Mouse (Mus musculus) myocyte (in vitro differentiated cells): Measurements from ENCODE around the gene Cyb5rl.
"Not testable (repeated sequence)": the region's sequence is repeated elsewhere in the genome, so short reads cannot be mapped to it uniquely, and the experiment has no call there.

Experiments used
- CEBPB ChIP-seq: IDR thresholded peaks from 2 replicates; pipeline ENCODE4 v1.6.1; 2011; ENCODE audit warnings: mild to moderate bottlenecking, moderate library complexity; ENCODE audit not compliant: poor library complexity, insufficient read depth, severe bottlenecking
- MAX ChIP-seq: IDR thresholded peaks from one replicate; pipeline ENCODE4 v1.6.1; 2011; ENCODE audit warnings: low read depth, mild to moderate bottlenecking, control low read depth
- POLR2A ChIP-seq: IDR thresholded peaks from one replicate; pipeline ENCODE4 v1.6.1; 2011; ENCODE audit warnings: low read depth, mild to moderate bottlenecking, control low read depth, moderate library complexity; ENCODE audit not compliant: insufficient read length
- REST ChIP-seq: IDR thresholded peaks from one replicate; pipeline ENCODE4 v1.6.1; 2011; ENCODE audit warnings: mild to moderate bottlenecking, control low read depth, moderate library complexity; ENCODE audit not compliant: insufficient read depth, insufficient read length
- USF1 ChIP-seq: IDR thresholded peaks from one replicate; pipeline ENCODE4 v1.6.1; 2011; ENCODE audit warnings: low read depth, mild to moderate bottlenecking, control low read depth, moderate library complexity

DNA sequence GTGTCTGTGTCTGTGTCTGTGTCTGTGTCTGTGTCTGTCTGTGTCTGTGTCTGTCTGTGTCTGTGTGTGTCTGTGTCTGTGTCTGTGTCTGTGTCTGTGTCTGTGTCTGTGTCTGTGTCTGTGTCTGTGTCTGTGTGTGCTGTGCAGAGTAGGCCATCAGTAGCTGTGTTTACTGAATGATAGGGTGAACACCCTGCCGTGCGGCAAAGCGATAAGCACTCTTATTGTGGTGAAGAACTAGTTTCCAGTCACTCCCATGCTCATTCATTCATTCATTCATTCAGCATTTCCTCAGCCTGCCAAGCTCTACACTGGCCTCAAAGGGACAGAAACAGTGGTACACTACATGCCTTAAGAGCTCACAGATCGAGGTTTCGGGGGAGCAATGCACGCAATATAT lies 42.4 kb downstream of the Cyb5rl start:
- not testable (repeated sequence) for TF ChIP-seq CEBPB, USF1, POLR2A, REST, MAX
